Mouse (Mus musculus) spleen, adult 2 months (tissue): ENCODE measurements around the gene Gm44502.

Experiments
- CTCF ChIP-seq: fragments of 200-500 bp; IDR thresholded peaks from 2 replicates; pipeline ENCODE4 v1.5.1; 2011; ENCODE audit warnings: mild to moderate bottlenecking, inconsistent platforms; ENCODE audit not compliant: insufficient read depth, insufficient read length, insufficient replicate concordance; ENCODE audit errors: extremely low read depth
- POLR2A ChIP-seq: fragments of 200-500 bp; IDR thresholded peaks from 2 replicates; pipeline ENCODE4 v1.6.1; 2011; ENCODE audit warnings: low read depth, low read length, inconsistent platforms

DNA sequence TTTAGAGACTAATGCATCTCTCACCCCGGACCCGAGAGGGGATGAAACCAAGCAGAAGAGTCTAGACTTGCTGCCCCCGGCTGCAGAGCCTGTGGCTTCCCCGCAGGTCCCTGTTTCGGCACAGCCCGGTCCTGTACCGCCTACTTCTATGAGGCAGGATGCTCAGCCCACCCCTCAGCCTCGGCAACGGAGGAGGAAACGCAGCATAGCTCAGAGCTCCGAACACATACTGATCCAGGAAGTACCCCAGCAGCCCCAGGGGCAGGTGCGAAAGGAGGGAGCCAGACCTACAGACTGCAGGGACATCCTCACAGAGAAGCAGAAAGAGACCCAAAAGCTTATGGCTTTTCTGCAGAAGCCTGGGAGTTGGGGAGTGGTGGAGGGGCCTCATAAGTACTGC lies 42.4 kb downstream of the Gm44502 start:
- TF ChIP-seq POLR2A = no peak
- TF ChIP-seq CTCF = no peak
